Mouse (Mus musculus) megakaryocyte-erythroid progenitor cell, adult 5 weeks (primary cell): Measurements from ENCODE around the gene Ano4. TPM values are rescaled to one million over a fixed set of nuclear protein-coding genes. Genes with fewer than 3 reads are reported as not detected.

Source experiments
- polyA plus RNA-seq: library from polyadenylated mRNA; stranded (reverse); fragments of >175 nt; gene quantifications from 2 replicates; pipeline ENCODE4 v1.2.3, GENCODE M21; 2012

Ano4 gene
- 0.06 TPM in 1 of 2 replicates, not detected in the other for polyA plus RNA-seq

GRCm38 (mm10) chr10:89344491-89345195, at the start of gene Ano4:
Ano4 (minus strand) TSS chr10:89344762.

Other genes with a start within 250 kb of the Ano4 start
- 0.59 and 0.60 TPM in 2 replicates for gene Gas2l3, start 99.2 kb upstream of the Ano4 start, polyA plus RNA-seq
- gene Nr1h4, start 188.8 kb upstream of the Ano4 start, polyA plus RNA-seq: not detected in 2 replicates